Mouse (Mus musculus) CH12.LX (cell line): ENCODE measurements around the gene Fv1.

Experiments used
- CTCF ChIP-seq, 2 experiments: IDR thresholded peaks in 1 of 2; conservative IDR thresholded peaks in 1 of 2; 2 replicates each; pipeline ENCODE4 v1.5.1; 2011 to 2012; ENCODE audit warnings: low read depth in 2 of 2, low read length in 2 of 2, improper control_type of control experiment in 1 of 2, inconsistent platforms in 1 of 2, mild to moderate bottlenecking in 1 of 2, moderate library complexity in 1 of 2
- EP300 ChIP-seq: IDR thresholded peaks from 2 replicates; pipeline ENCODE4 v1.6.1; 2011; ENCODE audit warnings: low read length, improper control_type of control experiment
- ETS1 ChIP-seq: conservative IDR thresholded peaks from 2 replicates; pipeline ENCODE4 v1.6.1; 2012; ENCODE audit warnings: low read depth, mild to moderate bottlenecking, inconsistent platforms, low read length, improper control_type of control experiment, moderate library complexity
- MAX ChIP-seq: IDR thresholded peaks from 2 replicates; pipeline ENCODE4 v1.6.1; 2011; ENCODE audit warnings: low read length, improper control_type of control experiment
- MEF2A ChIP-seq: IDR thresholded peaks from 2 replicates; pipeline ENCODE4 v1.6.1; 2014; ENCODE audit warnings: low read depth, mild to moderate bottlenecking, inconsistent platforms, low read length, improper control_type of control experiment, borderline replicate concordance
- MYC ChIP-seq: IDR thresholded peaks from 2 replicates; pipeline ENCODE4 v1.6.1; 2011; ENCODE audit warnings: low read depth, mild to moderate bottlenecking, improper control_type of control experiment, low read length
- NRF1 ChIP-seq: IDR thresholded peaks from 2 replicates; pipeline ENCODE4 v1.6.1; 2014; ENCODE audit warnings: low read depth, mild to moderate bottlenecking, inconsistent platforms, low read length, improper control_type of control experiment, moderate library complexity
- POLR2A ChIP-seq: IDR thresholded peaks from 2 replicates; pipeline ENCODE4 v1.6.1; 2011; ENCODE audit warnings: low read depth, mild to moderate bottlenecking, improper control_type of control experiment, low read length
- RCOR1 ChIP-seq: conservative IDR thresholded peaks from 2 replicates; pipeline ENCODE4 v1.6.1; 2012; ENCODE audit warnings: low read depth, mild to moderate bottlenecking, inconsistent platforms, low read length, improper control_type of control experiment
- TCF12 ChIP-seq: IDR thresholded peaks from 2 replicates; pipeline ENCODE4 v1.6.1; 2014; ENCODE audit warnings: low read depth, mild to moderate bottlenecking, inconsistent platforms, low read length, improper control_type of control experiment
- UBTF ChIP-seq: IDR thresholded peaks from 2 replicates; pipeline ENCODE4 v1.6.1; 2012; ENCODE audit warnings: low read depth, mild to moderate bottlenecking, inconsistent platforms, low read length, improper control_type of control experiment, moderate library complexity
- USF2 ChIP-seq: conservative IDR thresholded peaks from 2 replicates; pipeline ENCODE4 v1.6.1; 2011; ENCODE audit warnings: low read depth, low read length, improper control_type of control experiment
- ZKSCAN1 ChIP-seq: IDR thresholded peaks from 2 replicates; pipeline ENCODE4 v1.6.1; 2012; ENCODE audit warnings: low read depth, inconsistent platforms, low read length, improper control_type of control experiment, borderline replicate concordance
- ZMIZ1 ChIP-seq: IDR thresholded peaks from 2 replicates; pipeline ENCODE4 v1.6.1; 2012; ENCODE audit warnings: low read depth, mild to moderate bottlenecking, inconsistent platforms, low read length, improper control_type of control experiment

GRCm38 (mm10) chr4:147878537-147878936 lies 9.8 kb downstream of the Fv1 start:
- TF ChIP-seq POLR2A: no peak
- TF ChIP-seq TCF12: no peak
- no peak for TF ChIP-seq ZMIZ1
- no peak for TF ChIP-seq MAX
- TF ChIP-seq EP300: no peak
- no peak for TF ChIP-seq CTCF (conservative IDR thresholded peaks at IDR 0.05 in 1 of 2, IDR thresholded peaks at IDR 0.05 in 1 of 2; ENCODE audit: low read depth in 2 of 2, low read length in 2 of 2)
- no peak for TF ChIP-seq RCOR1
- TF ChIP-seq USF2: no peak
- no peak for TF ChIP-seq MYC
- no peak for TF ChIP-seq UBTF
- TF ChIP-seq MEF2A: no peak
- no peak for TF ChIP-seq NRF1
- no peak for TF ChIP-seq ETS1
- no peak for TF ChIP-seq ZKSCAN1
